Mouse (Mus musculus): ENCODE measurements around the gene Cacna1e. TPM values are rescaled to one million over a fixed set of nuclear protein-coding genes. Genes with fewer than 3 reads are reported as not detected.
A peak's percentile ranks its signal among the peaks of the same experiment; 100 is the strongest.

The Cacna1e gene
- 0.14 and 0.18 TPM in 2 replicates for polyA plus RNA-seq (2015; fragmentation: Nextera tagmentation; extraction: Ambion mirVana)

GRCm38 (mm10) chr1:154884275-154885206 is at the start of gene Cacna1e:
Cacna1e (minus strand) TSS chr1:154884501.
- WGBS, result 9% methylated on average over 31 of the region's 31 CpGs

GRCm38 (mm10) chr1:154918406-154918805 is 34.1 kb upstream of the Cacna1e start:
- no peak overlapping the region for H3K27ac ChIP-seq
- no peak overlapping the region for H3K4me2 ChIP-seq
- H3K9ac ChIP-seq, result no peak overlapping the region
- ATAC-seq (replicated peaks; ENCODE audit: insufficient number of reproducible peaks, insufficient read depth, low FRiP score, low read depth), result no peak
- H3K4me3 ChIP-seq, result no peak overlapping the region
- H3K9me3 ChIP-seq (replicated peaks), result no peaks in the 10 kb centered on the region
- no peaks in the 10 kb centered on the region for H3K36me3 ChIP-seq
- H3K4me1 ChIP-seq (replicated peaks), result no peaks in the 10 kb centered on the region
- no peaks in the 10 kb centered on the region for H3K27me3 ChIP-seq
- 76% methylated on average over 2 of the region's 2 CpGs for WGBS

More at GRCm38 (mm10) chr1:154884275-154885206, at the start of gene Cacna1e:
- H3K4me3 ChIP-seq, result peak within 1 kb of the TSS; percentile 51
- H3K4me2 ChIP-seq, result peak within 1 kb of the TSS; percentile 90
- ATAC-seq (replicated peaks; ENCODE audit: insufficient number of reproducible peaks, insufficient read depth, low FRiP score, low read depth), result no peak
- peak within 1 kb of the TSS; percentile 46 for H3K9ac ChIP-seq
- peaks cover 45% of the 10 kb centered on the region for H3K27me3 ChIP-seq
- no peaks in the 10 kb centered on the region for H3K36me3 ChIP-seq
- H3K9me3 ChIP-seq (replicated peaks), result no peaks in the 10 kb centered on the region
- H3K27ac ChIP-seq, result no peak within 1 kb of the TSS
- peaks cover 12% of the 10 kb centered on the region for H3K4me1 ChIP-seq (replicated peaks)

GRCm38 (mm10) chr1:154917438-154917837 is 33.1 kb upstream of the Cacna1e start:
- H3K9me3 ChIP-seq (replicated peaks), result no peaks in the 10 kb centered on the region
- H3K4me3 ChIP-seq, result no peak overlapping the region
- no peaks in the 10 kb centered on the region for H3K36me3 ChIP-seq
- no peak overlapping the region for H3K9ac ChIP-seq
- ATAC-seq (replicated peaks; ENCODE audit: insufficient number of reproducible peaks, insufficient read depth, low FRiP score, low read depth), result no peak
- H3K27ac ChIP-seq, result no peak overlapping the region
- 58% methylated on average over 6 of the region's 6 CpGs for WGBS
- H3K4me2 ChIP-seq, result no peak overlapping the region
- H3K27me3 ChIP-seq, result no peaks in the 10 kb centered on the region
- no peaks in the 10 kb centered on the region for H3K4me1 ChIP-seq (replicated peaks)

DNA sequence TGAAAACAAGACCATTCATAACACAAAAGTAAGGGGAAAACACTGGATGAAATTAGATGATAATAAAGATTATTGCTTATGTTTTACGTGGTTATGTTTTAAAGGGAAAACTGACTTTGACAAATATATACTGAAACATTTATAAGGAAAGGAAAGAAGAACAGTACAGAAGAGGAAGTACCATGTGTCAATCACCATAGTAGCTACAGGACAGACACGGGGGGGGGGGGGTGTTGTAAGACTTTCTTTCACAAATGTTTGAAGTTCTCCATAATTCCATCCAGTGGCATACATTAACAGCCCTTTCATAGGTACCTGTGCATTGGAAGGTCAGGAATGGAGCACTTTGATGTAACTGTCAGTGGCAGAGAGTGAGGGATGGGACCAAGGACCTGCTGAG is 25.3 kb upstream of the Cacna1e start:
- Histone ChIP-seq H3K27ac (no peak overlapping the region), H3K27me3 (no peaks in the 10 kb centered on the region), H3K4me2 (no peak overlapping the region), H3K4me3 (no peak overlapping the region), H3K36me3 (no peaks in the 10 kb centered on the region), H3K9me3 (replicated peaks) (no peaks in the 10 kb centered on the region), H3K4me1 (replicated peaks) (no peaks in the 10 kb centered on the region), H3K9ac (no peak overlapping the region)
- WGBS, result 73% methylated on average over 2 of the region's 2 CpGs
- no peak for ATAC-seq (replicated peaks; ENCODE audit: insufficient number of reproducible peaks, insufficient read depth, low FRiP score, low read depth)

DNA sequence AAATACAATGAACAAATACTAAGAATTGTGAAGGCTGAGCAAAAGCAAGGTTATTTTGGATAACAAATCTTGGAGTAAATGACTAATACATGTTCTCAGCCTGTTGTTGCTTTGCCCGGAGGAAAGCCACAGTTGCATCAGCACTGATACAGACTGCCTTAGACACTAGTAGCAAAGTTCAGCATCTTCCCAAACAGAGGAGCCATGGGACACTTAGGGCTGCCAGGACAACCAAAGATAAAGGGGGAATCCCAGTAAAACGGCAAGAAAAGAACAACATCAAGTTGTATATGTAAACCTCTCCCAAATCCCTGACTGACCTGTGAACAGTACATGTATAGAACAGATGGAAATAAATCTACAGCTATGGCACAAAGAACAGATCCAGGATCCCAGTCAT is 13.1 kb upstream of the Cacna1e start:
- no peak for ATAC-seq (replicated peaks; ENCODE audit: insufficient number of reproducible peaks, insufficient read depth, low FRiP score, low read depth)
- Histone ChIP-seq H3K27me3 (no peaks in the 10 kb centered on the region), H3K4me1 (replicated peaks) (no peaks in the 10 kb centered on the region), H3K4me2 (no peak overlapping the region), H3K9ac (no peak overlapping the region), H3K27ac (no peak overlapping the region), H3K4me3 (no peak overlapping the region), H3K36me3 (no peaks in the 10 kb centered on the region), H3K9me3 (replicated peaks) (no peaks in the 10 kb centered on the region)
- 65% methylated on average over 2 of the region's 2 CpGs for WGBS

DNA sequence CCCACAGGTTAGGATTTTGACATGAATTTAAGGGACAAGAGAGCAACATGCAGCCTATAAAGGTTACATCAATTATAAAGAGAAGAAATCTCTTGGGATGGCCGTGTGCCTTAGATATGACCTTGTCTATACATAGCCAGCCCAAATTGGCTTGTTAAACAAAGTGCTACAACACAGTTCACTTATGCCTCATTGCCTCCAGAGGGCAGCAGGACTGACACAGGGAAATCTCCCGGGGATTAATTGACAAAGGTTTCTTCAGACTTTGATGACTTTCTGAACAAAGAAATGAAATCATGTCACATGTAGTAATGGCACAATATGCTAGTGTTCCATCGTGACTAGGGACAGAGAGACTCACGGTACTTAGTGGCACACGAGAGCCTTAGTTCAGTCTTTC is 5.9 kb upstream of the Cacna1e start:
- 72% methylated on average over 5 of the region's 5 CpGs for WGBS
- no peak overlapping the region for H3K27ac ChIP-seq
- H3K27me3 ChIP-seq, result peaks cover 18% of the 10 kb centered on the region
- H3K9me3 ChIP-seq (replicated peaks), result no peaks in the 10 kb centered on the region
- H3K36me3 ChIP-seq, result no peaks in the 10 kb centered on the region
- H3K4me3 ChIP-seq, result no peak overlapping the region
- H3K4me1 ChIP-seq (replicated peaks), result no peaks in the 10 kb centered on the region
- no peak overlapping the region for H3K9ac ChIP-seq
- H3K4me2 ChIP-seq, result no peak overlapping the region
- ATAC-seq (replicated peaks; ENCODE audit: insufficient number of reproducible peaks, insufficient read depth, low FRiP score, low read depth), result no peak

DNA sequence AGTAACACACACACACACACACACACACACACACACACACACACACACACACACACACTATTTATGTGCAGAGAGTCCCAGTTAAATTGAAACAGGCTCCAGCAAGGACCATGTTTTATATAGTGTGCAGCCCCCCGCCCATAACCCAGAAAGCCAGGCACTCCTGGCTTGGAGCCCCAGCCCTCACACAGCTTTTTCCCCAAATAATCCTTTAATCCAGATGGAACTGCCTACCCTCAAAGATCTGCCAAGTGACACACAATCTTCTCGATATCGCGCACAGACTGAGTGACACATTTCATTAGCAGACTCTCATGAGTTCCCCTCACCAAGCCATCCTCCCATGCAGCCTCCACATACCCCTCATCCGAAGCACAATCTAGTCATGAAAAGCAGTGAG is 4.2 kb upstream of the Cacna1e start:
- 81% methylated on average over 5 of the region's 5 CpGs for WGBS

GRCm38 (mm10) chr1:154888018-154888417 is 3.7 kb upstream of the Cacna1e start:
- no peak overlapping the region for H3K9ac ChIP-seq
- no peak overlapping the region for H3K27ac ChIP-seq
- peaks cover 12% of the 10 kb centered on the region for H3K4me1 ChIP-seq (replicated peaks)
- no peaks in the 10 kb centered on the region for H3K36me3 ChIP-seq
- H3K27me3 ChIP-seq, result peaks cover 30% of the 10 kb centered on the region
- ATAC-seq (replicated peaks; ENCODE audit: insufficient number of reproducible peaks, insufficient read depth, low FRiP score, low read depth), result no peak
- 58% methylated on average over 5 of the region's 5 CpGs for WGBS
- H3K4me3 ChIP-seq, result no peak overlapping the region
- H3K9me3 ChIP-seq (replicated peaks), result no peaks in the 10 kb centered on the region
- H3K4me2 ChIP-seq, result no peak overlapping the region

More for the DNA sequence above, 4.2 kb upstream of the Cacna1e start:
- Histone ChIP-seq H3K9ac (no peak overlapping the region), H3K9me3 (replicated peaks) (no peaks in the 10 kb centered on the region), H3K4me1 (replicated peaks) (peaks cover 10% of the 10 kb centered on the region), H3K36me3 (no peaks in the 10 kb centered on the region), H3K4me2 (no peak overlapping the region), H3K27me3 (peaks cover 26% of the 10 kb centered on the region), H3K4me3 (no peak overlapping the region), H3K27ac (no peak overlapping the region)
- no peak for ATAC-seq (replicated peaks; ENCODE audit: insufficient number of reproducible peaks, insufficient read depth, low FRiP score, low read depth)

DNA sequence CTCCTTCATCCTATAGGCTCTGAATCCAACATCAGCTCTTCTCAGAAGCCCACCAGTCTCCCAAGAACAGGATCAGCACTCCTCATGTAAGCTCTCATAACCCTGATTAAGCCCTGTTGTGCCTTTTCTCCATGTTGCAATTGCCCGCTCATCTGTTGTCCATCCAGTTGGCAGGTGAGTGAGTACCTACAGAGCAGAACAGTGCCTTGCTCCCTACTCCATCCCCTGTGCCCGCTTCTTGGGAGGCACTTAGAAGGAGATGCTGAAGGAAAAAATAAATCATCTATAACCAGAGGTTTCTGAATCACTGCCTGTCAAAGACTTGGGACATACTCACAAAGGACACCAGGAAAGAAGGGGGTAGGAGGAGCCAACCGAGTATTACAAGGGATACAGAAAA is 3.2 kb upstream of the Cacna1e start:
- peaks cover 35% of the 10 kb centered on the region for H3K27me3 ChIP-seq
- H3K4me3 ChIP-seq, result no peak overlapping the region
- no peaks in the 10 kb centered on the region for H3K36me3 ChIP-seq
- no peak overlapping the region for H3K9ac ChIP-seq
- H3K4me2 ChIP-seq, result no peak overlapping the region
- peaks cover 12% of the 10 kb centered on the region for H3K4me1 ChIP-seq (replicated peaks)
- no peaks in the 10 kb centered on the region for H3K9me3 ChIP-seq (replicated peaks)
- WGBS, result 68% methylated on average over 3 of the region's 3 CpGs
- H3K27ac ChIP-seq, result no peak overlapping the region
- no peak for ATAC-seq (replicated peaks; ENCODE audit: insufficient number of reproducible peaks, insufficient read depth, low FRiP score, low read depth)

DNA sequence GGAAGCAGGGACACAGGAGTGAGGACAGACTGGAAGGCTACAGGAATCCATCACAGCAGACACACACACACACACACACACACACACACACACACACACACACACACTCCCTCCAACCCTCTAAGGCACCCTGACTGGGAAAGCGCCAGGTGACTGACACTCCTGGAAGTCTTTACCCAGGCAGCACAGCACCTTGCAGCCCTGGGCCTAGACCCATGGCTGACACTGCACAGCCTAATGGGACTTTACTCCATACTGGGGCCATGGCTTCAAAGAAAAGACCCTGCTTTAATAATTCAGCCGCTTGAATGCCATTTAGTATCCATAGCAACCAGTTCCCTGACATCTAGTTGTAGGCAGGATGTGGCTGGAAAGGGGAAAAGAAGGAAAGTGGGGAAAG is 2.3 kb upstream of the Cacna1e start:
- Histone ChIP-seq H3K9ac (no peak overlapping the region), H3K4me2 (no peak overlapping the region), H3K27me3 (peaks cover 41% of the 10 kb centered on the region), H3K36me3 (no peaks in the 10 kb centered on the region), H3K27ac (no peak overlapping the region), H3K4me1 (replicated peaks) (peaks cover 12% of the 10 kb centered on the region), H3K4me3 (no peak overlapping the region), H3K9me3 (replicated peaks) (no peaks in the 10 kb centered on the region)
- WGBS, result 57% methylated on average over 2 of the region's 2 CpGs
- ATAC-seq (replicated peaks; ENCODE audit: insufficient number of reproducible peaks, insufficient read depth, low FRiP score, low read depth), result no peak

GRCm38 (mm10) chr1:154885207-154885548 is 877 bp upstream of the Cacna1e start:
- H3K27ac ChIP-seq, result no peak overlapping the region
- no peaks in the 10 kb centered on the region for H3K36me3 ChIP-seq
- WGBS, result 38% methylated on average over 6 of the region's 6 CpGs
- no peak overlapping the region for H3K9ac ChIP-seq
- H3K4me3 ChIP-seq, result no peak overlapping the region
- peaks cover 45% of the 10 kb centered on the region for H3K27me3 ChIP-seq
- H3K9me3 ChIP-seq (replicated peaks), result no peaks in the 10 kb centered on the region
- ATAC-seq (replicated peaks; ENCODE audit: insufficient number of reproducible peaks, insufficient read depth, low FRiP score, low read depth), result no peak
- peak overlapping the region; percentile 90 for H3K4me2 ChIP-seq
- H3K4me1 ChIP-seq (replicated peaks), result peaks cover 12% of the 10 kb centered on the region

Measured in heart, embryonic 15.5 days (tissue).